Mouse (Mus musculus) adrenal gland, postnatal 36 days (tissue): Measurements from ENCODE around the gene Pcolce2. TPM values are rescaled to one million over a fixed set of nuclear protein-coding genes. Genes with fewer than 3 reads are reported as not detected.

Experiments
- DNase-seq, 2 experiments: peaks; one replicate each; pipeline ENCODE4 v3.0.0; 2021; ENCODE audit warnings: mixed read lengths in 1 of 2
- total RNA-seq, 2 experiments: library from RNA; stranded (reverse); gene quantifications; 2 replicates each; pipeline ENCODE4 v1.2.3; 2021

Gene Pcolce2
- total RNA-seq, 2 experiments from 2014 or later = 5.8 to 6.1 TPM

DNA sequence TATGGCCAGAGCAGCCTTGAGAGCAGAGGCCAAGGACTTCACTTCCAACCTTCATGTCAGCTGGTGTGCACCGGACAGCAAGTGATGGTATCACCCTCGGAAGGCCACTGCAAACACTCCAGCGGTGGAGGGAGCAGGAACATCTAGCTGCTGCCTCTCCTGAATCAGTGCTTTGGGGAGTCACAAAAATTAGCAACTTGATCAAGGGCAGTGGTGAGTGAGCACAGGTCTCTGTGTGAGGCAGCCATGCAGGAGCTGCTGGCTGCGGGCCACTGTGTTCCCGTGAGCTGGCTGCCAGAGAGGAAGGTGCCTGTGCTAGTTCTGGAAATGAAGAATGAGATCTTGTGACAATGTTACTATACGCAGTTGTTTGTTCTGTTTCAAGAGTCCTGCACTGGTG, 16.0 kb downstream of the Pcolce2 start:
- DNase-seq = peak; percentile 43 to 52

DNA sequence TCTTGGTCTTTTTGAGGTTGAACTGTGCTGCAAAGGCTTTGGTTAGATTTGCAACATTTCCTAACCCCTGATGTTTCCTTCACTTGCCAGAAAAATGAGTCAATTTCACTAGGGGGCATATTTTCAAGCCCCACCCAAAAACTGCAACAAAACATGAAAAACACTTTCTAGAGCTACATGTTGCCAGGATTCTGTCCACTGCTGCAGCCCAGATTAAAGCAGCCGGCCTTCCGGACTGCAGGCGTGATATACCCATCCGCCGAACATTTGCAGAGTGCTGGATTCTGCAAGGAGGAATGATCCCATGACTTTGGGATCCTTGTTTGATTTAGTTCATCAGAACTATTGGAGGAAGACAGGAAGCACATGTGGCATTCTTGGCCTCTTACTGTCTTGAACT, 17.0 kb downstream of the Pcolce2 start:
- no peak for DNase-seq

DNA sequence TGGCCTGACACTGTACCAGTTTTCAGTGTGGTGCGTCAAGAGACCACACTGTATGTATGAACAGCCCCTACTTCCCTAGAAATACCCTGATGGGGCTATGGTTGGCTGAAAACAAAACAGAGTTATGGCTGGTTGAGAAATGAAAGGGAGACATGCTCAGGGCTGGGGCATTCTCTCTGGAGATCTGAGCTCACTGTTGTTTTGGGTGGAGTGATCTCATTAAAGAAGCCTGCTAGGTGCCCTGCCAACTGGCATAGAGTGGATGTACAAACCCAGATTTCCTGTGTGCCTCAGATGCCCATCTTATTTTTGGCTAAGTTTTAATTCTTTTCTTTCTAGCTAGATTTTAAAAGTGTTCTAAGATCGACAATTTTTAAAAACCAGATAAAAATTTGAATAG, 20.5 kb downstream of the Pcolce2 start:
- DNase-seq = no peak

DNA sequence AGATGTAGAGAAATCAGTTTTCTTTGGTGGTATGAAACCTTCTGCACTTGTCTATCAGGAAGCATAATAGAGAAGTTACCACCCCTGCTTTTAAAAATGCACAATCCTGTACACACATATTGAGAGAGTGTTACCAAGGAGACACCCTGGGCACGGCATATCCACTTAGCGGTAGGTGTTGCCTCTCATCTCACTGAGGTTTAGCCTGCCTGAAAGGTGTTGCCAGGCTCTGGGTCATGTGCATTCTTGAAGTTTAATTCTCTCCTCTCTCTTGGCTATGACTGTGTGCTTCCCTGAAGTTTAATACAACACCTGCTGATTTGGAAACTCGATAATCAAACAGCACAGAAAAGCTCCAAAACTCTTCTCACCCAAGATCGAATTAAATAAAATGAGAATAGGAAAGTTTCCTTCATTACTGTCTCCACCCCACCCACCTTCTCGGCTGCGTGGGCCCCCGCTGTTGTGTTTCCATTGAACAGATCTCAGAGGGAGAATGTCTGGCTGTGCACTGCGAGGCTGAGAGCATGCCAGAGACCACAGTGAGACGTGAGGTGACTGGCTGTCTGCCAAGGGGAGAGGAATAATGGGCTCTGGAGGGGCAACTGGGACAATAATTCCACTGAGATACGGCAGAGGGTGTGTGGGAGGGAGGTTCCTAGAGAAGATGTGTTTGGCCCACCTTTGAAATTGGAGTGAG, 27.0 kb downstream of the Pcolce2 start:
- DNase-seq = no peak

DNA sequence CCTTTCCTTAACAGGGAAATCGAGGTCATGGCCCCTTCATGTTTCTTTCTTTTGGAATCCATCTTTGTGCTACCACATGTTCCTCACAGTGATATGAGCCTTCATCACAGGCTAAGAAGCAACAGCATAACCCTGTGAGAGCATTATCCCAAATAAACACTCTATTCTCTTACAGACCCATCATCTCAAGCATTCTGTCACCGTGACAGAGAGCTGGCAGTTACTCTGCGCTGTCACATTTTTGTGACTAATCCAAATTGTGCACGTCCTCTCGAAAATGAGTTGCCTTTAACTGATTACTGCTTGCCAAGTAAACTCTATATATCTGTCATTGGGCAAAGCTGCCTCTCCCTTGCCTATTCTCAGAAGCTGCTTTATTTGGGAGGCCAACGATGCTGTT, 28.4 kb downstream of the Pcolce2 start:
- no peak for DNase-seq

DNA sequence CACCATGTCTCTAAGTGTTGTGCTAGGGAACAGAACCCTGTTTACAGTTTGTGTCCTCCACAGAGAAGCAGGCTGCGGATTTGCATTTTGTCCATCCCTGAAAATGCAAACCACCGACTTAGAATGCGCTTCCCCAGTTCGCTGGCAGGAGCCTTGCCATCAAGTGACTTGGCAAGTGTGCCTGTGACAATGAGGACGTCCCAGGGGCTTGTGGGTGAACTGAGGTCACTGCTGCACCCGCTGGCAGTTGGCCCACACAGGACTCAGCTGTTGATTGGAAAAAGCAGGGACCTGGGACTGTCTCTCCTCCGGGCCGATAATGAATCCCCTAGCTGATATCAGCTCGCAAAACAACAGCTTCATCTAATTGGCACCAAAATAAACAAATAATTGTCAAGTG, 30.4 kb downstream of the Pcolce2 start:
- peak; percentile 36 to 62 for DNase-seq

DNA sequence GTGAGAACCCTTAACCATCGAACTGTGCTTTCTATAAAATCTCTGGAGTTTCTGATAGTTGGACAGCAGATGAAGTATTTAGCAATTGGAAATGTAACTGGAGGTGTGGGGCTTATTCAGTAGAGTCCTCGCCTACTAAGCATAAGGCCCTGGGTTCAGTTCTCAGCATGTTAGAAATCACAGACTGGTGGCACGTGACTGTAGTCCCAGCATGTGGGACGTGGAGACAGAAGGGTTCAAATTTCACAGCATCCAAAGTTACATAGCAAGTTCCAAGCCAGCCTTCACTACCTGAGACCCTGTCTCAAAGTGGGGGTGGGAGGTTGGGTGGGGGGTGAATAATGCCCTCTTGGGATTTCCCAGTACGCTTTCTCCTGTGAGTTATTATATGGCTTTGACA, 30.9 kb downstream of the Pcolce2 start:
- DNase-seq = no peak

DNA sequence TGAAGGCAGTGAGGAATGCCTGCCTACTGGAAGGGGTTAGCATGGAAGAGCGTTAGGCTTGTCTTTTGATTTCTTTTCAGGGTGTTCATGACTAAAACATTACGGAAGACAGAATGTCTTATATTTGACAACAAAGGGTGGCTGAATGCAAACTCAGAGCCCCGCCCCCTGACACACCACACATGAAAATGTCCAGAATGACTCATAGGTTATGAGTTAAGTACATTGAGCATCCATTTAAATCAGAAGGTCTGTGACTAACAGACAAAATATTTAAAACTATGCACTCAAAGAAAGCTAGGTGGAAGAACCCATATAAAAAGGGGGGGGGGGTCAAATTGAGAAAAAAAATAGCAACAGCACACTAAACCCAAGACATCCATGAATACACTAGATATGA, 34.9 kb downstream of the Pcolce2 start:
- DNase-seq = no peak

DNA sequence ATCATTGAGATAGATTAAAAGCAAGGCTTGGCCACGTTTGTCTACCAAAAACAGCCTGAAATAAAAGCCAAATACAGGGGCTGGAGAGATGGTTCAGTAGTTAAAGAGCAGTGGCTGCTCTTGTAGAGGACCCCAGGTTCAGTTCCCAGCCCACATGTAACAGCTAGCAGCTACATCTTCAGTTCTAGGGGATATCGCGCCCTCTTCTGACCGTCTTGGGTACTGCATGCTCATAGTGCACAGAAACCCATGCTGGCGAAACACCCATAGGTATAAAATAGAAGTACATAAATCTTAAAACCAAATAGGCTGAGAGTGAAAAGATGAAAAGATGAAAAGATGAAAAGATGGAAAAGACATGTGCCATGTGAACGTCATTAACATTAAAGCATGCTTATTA, 35.4 kb downstream of the Pcolce2 start:
- no peak for DNase-seq

DNA sequence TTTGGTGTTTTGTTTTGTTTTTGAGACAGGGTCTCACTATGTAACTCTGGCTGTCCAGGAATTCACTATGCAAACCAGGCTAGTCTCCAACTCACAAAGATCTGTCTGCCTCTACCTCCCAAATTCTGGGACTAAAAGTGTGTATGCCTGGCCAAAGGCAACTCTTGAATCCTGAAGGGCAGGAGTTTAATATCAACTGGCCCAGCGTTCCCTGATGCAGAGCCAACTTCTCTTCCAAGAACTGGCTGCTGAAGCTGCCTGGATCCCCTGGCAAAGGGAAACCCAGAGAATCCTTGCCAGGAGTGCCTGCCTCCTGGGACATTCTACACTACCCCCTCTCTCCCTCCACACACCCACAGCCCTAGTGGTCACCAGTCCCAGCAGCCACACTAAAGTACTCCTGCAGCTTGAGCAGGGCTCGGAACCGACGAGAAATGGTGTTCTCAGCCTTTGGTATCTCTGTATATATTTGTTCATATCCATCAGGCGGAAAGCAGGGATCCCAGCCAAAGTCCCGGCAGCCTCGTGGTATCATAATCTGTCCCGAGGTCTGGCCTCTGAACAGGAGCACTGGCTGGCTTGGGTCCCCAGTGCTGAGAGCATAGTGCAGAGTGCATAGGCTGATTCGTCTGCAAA, 37.8 kb downstream of the Pcolce2 start:
- peak; percentile 21 to 53 for DNase-seq

DNA sequence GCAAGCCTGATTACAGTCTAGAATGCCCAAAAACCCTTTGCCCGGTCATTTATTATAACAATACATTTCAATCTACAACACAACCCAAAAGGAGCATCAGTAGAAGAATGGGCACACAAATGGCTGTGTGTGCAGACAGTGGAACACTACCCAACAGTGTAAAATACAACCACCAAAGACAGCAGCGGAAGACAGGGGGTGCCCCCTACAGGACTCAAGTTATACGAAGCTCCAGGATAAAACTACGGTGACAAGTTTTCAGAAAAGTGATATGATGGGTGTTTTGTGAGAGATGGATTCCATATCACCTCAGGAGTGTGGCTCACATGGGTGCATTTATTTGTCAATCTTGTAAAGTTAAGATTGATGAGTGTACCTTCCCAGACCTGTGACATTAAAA, 38.6 kb downstream of the Pcolce2 start:
- DNase-seq = no peak

DNA sequence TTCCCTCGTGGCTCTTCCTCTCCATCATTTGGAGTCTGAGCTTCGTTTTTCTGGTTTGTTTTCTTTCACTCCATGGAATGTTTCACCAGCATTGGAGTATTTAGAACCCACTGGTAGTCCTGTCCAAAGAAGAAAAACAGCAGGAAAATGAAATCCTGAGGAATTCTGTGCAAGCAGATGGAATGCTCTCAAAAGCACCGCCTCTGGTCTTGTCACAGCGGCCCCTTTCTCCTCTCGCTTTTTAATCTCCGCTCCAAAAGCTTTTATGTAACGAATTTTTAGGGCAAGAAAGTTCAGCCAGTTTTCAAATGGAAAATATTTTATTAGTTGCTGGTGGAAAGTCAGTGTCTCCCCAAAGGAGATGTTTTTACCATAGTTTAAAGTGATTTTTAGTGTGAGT, 42.6 kb downstream of the Pcolce2 start:
- no peak for DNase-seq

DNA sequence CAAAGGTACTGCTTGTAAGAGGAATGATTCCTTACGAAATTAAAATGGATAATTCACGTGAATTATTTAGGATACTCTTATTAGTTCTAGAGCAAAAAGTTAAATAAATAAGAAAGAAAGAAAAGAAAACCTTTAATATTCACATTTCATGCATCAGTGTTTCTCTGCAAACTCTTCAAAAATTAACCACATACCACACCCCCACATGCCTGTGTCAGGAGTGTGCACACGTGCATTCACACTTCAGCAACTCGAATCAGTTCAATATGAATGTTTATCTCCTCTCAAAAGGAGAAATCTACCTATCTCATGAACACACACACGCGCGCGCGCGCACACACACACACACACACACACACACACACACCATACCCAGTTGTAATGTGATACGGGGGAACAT, 43.3 kb downstream of the Pcolce2 start:
- no peak for DNase-seq

DNA sequence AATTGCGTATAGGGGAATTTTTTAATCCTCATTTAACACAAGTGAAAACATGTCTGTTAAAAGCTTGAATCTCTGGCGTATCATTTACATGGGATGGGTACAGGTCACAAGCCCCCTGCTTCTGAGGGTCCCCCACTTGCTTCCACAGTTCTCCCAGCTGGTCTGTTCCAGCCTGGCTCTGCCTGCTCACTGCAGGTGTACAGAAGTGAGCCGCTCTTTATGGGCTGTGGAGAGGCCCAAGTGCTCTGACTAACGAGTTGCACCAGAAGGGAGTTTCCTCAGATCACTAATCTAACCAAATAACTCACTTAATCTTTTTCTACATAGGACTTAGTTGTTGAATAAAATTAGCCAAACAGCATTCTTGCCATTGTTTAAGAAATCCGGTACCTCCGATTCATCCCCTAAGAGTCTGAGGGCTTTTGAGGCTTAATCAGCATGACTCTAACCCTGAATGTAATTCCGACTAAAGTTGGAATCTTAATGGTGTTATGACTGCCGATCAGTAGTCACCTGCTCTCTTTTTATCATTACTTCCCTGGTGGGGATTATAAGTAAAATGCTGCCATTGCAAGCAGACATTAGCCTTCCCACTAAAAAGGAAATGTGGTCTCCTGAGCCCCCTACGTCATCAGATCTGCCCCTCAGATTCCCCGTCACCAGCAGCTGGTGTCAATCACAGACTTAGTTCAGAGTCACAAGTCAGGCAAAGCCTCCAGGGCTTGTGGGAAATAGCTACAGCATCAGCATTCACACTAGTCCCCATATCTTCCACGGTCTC, 48.4 kb downstream of the Pcolce2 start:
- no peak for DNase-seq

DNA sequence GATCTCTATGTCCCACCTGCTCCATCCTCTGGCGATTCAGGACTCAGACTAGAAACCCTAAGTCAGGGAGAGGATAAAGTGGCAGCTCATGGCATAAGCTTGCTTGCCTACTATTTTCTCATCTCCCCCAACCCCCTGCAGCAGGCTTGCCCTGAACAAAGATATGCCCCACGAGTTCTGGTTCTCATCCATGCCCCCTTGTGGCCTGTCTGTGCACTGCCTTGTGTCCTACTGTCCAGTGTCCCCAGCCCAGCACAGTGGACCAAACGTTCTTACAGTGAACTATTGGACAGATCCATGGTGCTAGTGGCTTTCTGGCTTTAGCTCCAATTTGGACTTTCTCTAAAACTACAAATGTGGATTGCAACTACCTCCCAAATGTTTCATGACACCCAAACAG, 50.7 kb downstream of the Pcolce2 start:
- peak; percentile 46 to 60 for DNase-seq

DNA sequence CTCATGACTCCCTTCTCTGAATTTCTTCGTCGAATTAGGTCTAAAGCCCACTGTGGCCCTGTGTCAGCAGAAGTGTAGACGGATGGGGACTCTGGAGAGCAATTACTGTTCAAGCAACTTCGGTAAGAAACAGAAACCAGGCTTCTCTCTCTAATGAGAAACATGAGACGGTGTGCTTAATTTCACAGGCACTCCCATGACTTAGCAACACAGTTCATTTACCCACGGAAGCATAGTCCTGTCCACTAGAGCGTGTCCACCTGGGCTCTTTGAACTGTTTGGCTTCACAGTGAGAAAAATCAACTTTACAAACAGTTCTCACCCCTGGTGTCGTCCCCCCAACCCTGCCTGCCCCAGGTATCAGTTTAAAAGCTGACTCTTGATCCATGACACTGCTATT, 55.4 kb downstream of the Pcolce2 start:
- no peak for DNase-seq

DNA sequence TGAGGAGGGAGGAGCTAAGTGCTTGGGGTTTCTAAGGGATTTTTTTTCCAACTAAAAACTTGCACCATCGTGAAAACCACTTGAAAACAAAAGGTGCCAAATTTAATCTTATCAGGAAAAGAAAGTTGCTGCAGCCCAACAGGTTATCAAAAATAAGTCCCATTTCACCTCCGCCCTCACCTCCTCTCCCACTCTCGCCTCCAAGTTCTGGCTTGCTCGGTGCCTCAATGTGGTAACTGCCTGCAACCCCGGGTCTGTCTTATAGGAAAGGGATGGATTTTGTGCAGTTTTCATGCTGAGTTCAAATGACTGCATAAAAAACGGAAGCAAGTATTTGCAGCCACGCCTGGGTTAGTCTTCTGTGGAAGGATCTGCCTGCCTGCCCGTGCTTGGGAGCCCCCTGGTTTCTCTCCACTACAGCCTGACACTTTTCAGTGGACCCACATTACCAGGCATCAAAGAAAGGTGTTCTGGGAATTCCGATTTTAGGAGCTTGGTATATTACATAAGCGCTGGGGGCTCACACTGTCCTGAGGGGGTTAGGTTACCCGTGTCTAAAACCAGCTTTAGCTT, 56.2 kb downstream of the Pcolce2 start:
- no peak for DNase-seq

DNA sequence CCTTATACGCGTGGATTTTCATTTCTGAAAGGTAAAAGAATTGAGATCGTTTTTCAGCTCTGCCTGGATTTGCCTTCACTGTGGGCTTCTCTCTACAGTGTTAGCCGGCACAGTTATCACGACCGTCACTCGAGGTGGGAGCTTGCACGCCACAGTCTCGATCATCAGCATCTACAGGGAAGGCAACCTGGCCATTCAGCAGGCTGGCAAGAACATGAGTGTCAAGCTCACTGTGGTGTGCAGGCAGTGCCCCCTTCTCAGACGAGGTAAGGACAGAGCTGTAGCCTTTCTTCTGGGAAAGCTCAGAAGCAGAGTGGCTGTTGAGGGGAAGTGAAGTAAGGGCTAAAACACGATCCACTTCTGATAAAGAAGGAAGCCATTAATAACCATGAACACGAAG, 57.1 kb downstream of the Pcolce2 start:
- DNase-seq = no peak

DNA sequence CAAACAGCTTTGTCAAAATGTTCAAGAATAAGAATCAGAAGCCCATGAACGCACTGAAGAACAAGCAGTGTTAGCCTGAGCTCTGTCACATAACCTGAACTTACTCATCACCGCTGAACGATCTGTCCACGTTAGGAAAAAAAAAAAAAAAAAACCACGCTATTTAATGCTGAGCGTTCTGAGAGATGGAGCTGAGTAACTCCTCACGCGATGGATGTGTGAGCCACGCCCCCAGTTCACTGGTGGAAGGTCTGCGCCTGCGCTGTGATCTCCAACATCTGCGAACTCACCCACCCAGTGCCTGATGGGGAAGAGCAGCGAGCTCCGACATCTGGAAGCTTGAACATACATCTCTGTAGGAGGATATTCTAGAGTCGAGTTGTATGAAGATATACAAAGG, 57.6 kb downstream of the Pcolce2 start:
- no peak for DNase-seq

DNA sequence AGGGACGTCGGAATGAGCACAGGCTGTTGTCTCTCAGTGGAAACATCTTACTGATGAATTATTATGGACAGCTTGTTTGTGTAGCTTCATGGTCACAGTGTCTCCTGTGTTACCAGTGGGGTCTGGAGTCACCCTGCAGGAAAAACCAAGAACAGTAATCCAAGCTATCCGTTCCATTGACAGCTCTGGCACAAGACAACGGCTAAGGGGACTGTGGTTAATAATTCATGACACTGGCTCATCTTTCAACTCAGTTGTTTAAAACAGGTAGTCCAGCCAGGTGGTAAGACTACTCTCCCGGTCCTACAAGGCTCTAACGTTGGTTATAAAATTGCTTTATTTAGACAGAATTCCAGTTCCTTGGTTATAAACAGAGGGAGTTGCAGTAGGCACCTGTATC, 59.2 kb downstream of the Pcolce2 start:
- no peak for DNase-seq

DNA sequence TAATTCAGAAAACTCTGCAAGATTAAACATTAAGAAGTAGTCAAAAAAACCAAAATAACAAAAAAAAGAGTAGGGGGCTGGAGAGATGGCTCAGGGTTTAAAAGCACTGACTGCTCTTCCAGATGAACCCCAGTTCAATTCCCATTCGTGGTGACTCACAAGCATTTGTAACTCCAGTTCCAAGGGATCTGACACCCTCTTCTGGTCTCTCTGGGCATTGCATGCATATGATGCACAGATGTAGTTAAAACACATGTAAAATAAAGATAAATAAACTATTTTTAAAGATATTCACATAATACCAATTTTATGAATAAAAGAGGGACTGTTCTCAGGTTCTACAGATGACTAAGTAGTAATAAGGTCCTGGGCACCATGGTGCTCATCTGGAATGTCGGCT, 60.4 kb downstream of the Pcolce2 start:
- peak; percentile 29 to 49 for DNase-seq

DNA sequence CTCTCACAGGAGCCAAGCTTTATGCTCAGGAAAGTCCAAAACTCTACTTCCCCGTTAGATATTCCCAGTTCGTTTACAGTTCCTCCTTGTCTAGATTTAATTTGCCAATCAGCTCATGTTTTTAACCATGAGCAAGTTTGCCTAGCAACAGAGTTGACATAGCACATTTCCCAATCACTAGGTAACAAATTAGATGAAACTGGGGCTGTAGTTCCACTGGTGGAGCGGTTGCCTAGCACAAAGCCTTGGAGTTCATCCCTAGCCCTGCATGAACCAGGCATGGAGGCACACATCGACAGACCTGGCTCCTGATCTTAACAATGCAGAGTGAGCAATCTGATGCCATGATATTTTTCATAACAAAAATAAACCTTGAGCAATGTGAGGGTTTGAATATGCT, 61.9 kb downstream of the Pcolce2 start:
- no peak for DNase-seq

DNA sequence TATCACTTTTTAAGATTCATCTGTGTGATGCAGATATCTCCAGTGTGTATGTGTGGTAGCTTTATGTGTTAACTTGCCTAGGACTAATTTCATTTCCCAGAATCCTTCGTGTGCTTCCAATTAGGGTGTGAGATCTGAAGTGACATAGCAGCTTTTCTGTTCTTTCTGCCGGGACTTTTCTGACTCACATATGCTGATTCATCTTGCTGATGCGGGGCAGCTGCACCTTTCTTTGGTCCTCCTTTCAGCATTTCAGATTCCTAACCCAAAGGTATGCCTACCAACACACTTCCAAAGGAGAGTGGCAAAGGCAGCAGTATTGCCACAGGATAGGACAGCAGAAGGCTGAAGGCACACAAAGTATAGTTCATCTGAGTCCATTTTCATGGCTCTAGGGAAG, 66.7 kb downstream of the Pcolce2 start:
- DNase-seq = no peak
